Mouse (Mus musculus): ENCODE measurements around the gene Timp2.

Gene Timp2

DNA sequence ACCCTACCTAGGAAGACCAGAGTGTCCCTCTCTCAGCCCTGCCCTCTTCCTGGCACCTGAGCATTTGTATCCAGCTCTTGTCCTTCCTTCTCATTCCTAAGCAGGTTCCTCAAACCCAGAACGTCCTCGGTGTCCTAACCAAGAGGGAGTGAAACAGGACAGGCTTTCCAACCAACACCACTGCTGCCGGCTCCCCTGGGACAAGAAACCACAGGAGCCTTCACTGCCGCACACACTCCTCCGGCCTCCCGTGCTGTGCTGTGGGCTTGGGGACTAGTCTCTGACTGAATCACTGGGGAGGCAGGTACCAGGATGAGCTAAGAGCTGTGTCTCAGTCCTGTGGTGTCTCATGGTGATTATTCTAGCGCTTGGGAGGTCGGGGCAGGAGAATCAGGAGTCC, 14.1 kb upstream of the Timp2 start:
- no peak for DNase-seq (ENCODE audit: low spot score)

DNA sequence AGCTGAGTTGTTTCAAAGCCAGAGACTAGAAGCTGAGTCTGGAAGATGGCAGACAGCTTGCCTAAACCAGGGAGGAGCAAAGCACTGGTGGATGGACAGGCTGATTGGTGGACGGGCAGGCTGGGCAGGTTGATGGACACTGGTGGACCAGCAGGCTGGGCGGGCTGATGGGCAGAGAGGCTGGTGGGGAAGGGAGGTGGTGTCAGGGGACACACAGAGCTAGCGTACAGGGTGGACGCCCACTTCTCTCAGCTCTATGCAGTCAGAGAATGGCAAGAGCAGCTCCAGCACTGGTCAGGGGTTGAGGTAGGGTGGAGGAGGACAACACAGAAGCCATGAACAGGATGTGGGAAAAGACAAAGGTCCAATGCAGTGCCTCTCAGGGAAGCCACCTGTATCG, 13.7 kb upstream of the Timp2 start:
- no peak for DNase-seq (ENCODE audit: low spot score)

DNA sequence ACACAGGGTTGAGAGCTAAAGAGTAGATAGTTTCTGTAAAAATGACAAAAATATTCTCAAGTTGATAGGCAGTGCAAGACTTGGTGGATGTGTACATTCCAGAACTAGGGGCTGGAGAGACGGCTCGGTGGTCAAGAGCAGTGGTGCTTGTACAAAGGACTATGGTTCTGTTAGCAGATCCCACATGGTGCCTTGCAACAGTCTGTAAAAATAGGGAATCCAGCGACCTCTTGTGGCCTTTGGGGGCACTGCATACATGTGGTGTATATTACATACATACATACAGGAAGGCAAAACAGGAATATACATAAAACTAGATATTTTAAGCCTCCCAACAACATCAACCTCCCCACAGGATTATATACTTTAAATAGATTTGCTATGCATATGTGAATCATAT, 12.8 kb upstream of the Timp2 start:
- DNase-seq (ENCODE audit: low spot score): peak; percentile 15

DNA sequence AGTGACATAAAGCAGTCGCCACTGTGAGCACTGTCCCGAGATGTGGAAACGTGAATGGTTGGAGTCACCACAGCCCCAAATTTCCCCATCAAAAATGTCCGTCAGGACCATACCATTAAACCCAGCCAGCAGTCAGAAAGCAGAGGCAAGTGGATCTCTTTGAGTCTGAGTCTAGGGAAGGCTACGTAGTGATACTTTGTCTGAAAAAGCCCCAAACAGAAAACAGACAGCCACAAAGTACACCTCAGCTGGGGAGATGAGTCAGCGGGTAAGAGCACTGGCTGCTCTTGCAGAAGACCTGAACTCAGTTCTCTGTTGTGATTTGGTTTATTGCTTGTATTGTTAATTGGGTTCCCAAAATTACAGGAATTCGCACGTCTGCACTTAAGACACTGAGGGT, 11.0 kb upstream of the Timp2 start:
- no peak for DNase-seq (ENCODE audit: low spot score)

DNA sequence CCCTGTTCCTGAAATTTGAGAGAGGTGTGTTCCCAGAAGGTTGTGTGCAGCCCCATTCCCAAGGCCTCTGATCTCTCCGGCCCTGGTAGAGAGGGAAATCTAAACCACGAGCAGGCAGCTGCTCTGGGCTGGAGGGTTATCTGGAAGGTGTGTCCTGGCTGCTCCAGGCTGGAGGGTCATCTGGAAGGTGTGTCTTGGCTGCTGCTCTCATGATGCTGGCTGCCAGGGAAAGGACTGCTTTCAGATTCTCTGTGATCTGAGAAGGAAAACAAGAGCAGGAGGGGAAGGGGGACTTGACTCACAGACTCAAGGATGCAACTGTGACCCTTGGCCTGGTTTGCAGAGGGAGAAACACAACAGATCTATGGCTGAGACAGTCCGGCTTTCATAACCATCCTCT, 10.6 kb upstream of the Timp2 start:
- DNase-seq (ENCODE audit: low spot score): no peak

DNA sequence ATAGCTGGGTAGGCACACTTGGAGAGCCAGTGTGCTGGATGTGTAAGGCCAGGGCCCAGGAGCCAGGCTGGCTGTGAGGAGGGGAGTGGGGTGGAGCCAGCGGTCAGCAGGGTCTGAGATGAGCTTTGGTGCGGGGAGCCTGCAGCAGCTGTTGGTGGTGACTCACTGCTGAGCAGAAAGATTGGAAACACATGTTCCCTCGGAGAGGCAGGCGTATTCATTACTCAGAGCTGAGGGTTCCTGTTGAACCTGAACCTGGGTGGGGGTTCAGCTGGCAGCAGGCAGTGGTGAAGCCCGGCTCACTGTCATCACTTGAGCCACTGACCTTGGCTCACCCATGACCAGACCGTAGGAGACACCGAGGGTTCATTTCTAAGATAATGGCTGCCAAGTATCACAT, 9.6 kb upstream of the Timp2 start:
- DNase-seq (ENCODE audit: low spot score): no peak

DNA sequence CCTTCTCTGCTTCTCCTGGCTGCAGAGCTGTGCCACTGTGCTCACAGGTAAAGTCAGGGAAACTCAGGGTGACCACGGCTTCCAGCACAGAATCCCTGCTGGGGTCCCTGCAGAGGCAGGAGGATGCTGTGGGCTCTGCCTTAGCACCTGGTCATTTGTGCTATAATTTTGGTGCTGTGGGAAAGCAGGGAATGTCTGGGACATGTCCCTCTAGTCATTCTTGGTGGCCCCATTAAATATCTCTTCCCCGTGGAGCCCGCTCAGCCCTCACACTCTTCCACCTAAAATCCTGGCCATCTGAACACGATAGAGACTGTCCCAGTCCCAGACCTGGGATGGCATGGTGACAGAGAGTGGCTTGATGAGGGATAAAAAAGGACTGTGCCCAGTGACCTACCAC, 8.5 kb upstream of the Timp2 start:
- no peak for DNase-seq (ENCODE audit: low spot score)

DNA sequence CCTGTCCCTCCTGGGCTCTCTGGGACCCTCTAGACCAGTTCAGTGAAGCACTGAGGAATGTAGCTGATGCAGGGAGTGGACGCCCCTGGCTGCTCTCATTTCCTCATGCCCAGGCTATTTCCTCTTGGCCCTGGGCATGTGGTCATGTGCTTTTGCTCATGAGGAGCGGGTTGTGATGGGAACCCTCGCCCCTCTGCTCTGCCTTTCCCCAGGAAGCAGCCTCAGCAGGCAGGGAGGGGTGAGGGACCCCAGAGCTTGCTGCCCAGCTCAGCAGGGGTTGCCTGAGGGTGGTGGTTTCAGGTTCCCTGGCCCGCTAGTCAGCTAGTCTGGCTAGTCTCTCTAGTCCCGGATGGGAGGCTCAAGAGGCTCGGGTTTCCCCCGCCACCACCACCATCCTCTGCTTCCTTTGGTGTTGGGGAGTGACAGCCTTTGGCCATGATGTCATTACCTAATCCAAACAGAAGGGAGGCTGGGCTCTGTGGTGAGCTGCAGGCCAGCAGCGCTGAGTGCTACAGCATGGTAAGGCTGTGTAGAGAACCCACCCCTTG, 7.5 kb upstream of the Timp2 start:
- no peak for DNase-seq (ENCODE audit: low spot score)

DNA sequence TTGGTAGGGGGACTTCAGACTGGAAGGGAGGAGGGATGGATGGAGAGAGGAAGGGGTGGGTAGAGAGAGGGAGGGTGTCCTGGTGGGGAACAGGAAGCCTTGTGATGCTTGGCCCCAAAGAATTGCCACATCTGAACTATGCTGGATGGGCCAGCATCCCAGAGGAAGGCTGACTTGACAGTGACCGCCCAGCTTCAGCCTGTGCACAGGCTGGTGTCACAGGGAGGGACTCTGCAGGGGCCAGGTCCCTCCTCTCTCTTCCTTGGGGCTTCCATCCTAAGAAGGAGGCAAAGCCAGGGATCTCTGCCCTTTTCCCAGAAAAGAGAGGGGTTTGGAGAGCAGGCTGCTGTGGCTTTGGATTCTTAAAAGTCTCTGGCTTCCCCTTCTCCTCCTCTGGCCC, 7.0 kb upstream of the Timp2 start:
- no peak for DNase-seq (ENCODE audit: low spot score)

DNA sequence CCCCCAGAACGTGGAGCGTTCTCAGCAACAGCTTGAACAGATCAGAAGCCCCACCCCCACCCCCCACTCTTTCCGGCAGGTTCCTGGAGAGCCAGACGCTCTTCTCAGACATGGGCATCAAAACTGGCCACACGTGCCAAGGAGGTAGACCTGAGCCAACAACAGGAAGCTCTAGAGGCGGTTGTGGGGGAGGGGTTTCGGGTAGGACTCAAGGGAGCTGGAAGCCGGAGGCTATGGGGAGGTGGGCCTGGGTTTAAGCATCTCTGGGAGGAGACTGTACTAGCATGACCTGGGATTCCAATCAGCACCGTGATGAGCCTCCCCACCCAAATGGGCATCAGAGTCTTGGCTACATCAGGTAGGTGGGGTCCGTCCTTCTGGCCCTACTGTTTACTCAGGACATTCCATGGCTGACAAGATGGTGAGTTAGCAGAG, 5.4 kb upstream of the Timp2 start:
- no peak for DNase-seq (ENCODE audit: low spot score)

DNA sequence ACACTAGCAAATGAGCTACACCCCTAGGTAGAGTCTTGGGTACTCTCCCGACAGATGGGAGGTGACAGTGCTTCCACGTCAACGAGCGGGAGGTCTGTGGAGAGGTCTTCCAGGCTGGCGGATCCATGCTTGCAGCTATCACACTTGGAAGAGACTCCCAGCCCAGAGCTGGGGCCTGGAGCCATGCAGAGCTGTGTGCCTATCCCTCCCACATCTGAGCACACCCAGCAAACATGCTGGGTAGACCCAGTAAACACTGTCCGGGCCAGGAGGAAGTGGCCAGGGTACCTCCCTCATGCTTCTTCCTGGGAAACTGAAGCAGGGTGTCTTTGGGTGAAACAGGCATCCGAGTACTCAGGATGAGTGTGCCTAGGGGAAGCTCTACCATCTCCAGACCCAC, 5.0 kb upstream of the Timp2 start:
- DNase-seq (ENCODE audit: low spot score): no peak

DNA sequence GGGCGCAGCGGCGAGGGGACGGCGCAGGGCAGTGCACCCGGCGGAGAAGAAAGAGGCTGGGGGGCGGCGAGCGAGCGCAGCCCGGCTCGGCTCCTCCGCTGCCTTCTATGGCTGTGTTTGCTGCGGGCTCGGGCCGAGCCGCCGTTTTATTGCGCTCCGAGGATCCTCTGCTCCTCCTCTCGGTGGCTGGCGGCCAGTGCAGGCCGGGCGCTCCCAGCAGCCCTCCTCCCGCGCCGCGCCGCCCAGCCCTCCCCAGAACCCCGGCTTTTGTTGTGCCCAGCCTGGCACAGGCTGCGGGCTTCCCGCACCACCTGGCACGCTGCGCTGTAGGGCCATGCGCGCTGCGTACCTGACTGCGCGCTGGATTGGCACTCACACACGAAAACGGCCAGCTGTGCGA, 335 bp downstream of the Timp2 start:
- peak; percentile 5 for DNase-seq (ENCODE audit: low spot score)

DNA sequence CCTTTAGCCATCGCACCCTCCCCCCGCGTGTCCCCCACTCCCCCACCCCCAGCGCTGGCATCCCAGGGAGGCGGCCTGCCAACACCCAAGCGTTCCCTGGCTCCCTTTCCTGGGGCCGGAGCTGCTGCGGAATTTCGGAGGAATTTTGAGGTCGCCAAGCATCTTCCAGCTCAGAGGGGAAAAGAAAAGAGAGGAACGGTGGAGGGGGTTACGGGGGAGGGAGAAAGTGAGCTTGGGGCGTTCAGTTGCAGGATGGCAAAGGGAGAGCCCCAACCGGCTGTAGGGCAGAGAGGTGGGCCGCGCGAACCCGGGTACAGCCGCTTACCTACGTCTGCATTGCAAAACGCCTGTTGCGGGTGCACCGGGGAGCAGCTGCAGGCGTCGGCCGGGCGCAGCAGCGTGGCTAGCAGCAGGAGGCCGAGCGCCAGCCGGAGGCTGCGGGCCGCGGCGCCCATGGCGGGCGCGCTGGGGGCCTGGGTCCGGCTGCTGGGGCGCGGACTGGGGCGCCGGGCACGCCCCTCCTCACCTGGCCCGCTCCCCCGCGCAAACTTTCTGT, 826 bp downstream of the Timp2 start:
- DNase-seq (ENCODE audit: low spot score): no peak

DNA sequence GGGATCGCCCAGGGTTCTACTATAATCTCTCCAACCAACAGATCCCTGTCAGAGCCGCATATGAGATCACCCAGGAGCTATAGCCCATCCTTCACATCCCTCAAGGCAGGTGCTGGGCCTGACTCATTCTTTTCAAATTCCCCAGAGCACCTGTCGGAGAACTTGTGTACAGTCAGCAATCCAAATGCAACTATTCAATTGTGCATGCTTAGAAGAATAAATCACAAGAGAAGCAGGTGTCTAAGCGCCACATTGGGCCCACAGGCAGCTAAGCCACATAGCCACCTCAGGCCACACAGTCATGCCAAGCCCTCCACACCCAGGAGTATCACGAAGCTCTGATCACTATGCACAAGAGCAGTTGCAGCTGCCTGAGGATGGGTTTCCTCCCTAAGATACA, 6.0 kb downstream of the Timp2 start:
- DNase-seq (ENCODE audit: low spot score): no peak

DNA sequence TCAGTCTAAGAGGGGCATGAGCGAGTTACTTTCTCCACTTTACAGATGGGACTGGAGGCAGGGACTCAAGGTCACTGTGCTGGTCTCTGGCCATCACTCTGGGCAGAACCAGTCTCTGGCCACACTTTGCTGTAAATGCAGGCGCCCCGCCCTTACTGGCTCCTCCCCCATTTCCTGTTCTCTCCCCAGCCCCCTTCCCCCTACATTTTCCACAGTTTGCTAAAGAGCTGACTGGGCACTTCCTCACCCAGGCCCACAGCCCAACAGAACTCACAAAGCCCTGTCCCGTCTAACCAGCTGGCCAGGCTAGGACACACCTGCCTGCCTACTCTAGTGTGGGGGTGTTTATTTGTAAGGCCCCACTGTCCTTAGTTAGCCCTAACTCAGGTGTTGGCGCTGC, 6.7 kb downstream of the Timp2 start:
- DNase-seq (ENCODE audit: low spot score): no peak

DNA sequence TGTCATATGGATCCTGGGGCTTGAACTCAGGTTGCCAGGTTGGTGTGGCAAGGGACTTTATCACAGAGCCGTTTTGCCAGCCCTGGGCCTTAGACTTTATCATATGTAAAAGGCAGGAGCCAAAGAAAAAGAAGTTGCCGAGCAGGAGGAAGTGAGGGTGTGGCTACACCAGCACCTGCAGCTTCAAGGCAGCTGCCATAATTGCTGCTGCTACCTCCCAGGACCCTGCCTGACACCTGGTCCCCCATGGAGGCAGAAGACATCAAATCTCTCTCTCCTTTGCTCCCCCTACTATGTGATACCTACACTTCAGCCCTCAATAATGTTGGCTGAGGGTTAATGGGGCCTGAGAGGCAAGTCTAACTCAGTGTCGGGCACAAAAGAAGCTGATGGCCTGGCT, 7.1 kb downstream of the Timp2 start:
- no peak for DNase-seq (ENCODE audit: low spot score)

DNA sequence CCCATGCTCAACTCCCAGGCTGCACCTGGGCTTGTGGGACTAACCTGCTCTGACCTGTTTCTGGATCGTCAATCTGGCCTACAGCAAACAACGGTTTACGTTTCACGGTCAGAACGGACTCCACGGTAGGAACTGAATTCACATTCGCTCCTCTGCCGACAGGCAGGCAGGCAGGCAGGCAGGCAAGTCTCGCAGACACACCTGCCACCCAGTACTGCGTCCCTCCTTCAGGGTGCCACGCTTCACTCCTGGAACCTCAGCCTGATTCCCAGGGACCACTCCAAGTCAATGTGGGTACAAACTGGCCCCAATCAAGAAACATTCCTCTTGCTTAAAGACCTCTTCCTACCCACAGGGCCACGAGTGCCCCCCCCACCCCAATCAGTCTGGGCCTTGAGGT, 7.6 kb downstream of the Timp2 start:
- no peak for DNase-seq (ENCODE audit: low spot score)

DNA sequence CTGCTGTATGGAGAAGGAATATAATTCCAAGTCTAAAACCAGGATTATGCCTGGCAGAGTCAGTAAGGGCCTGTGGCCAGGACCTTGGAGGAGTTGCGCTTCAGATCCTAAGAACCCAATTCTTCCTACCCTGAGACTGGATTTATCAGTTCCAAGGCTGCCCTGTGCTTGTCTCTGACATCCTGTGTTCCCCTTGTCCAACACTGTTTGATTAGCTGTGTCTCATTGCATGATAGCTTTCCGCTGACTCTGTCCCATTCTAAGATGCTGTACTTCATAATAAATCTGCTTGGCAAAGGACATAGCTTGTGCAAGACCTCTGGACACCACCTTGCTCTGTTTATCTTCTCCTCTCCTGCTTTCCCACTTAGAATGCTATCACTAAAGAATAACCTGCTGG, 8.1 kb downstream of the Timp2 start:
- DNase-seq (ENCODE audit: low spot score): no peak

DNA sequence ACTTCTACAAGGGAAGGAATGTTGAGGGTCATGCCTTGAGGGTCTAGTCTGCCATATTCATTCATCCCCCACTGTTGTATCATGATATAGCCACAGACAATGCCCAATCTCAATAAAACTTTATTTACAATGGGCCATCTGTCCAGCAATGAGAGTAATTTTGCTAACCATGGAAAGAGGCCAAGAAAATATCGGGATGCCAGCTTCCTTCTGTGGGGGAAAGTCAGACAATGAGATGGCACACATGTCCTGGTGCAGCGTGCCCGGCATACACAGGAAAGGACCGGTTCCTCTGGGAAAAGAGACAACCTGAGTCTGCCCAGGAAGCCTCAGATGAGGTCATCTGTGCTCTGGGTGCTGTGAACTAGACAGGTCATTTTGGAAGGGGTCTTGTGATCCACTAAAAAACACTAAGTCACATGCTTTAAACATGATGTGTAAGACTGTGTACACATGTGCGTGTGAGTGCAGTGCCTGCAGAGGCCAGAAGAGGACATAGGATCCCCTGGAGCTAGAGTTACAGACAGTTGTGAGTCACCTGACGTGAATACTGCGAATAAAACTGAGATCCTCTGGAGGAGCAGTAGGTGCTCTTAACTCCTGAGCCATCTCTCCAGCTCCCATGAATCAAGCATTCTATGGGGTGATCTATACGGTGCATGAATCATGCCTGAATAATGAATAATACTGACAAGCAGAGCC, 9.0 kb downstream of the Timp2 start:
- DNase-seq (ENCODE audit: low spot score): no peak

DNA sequence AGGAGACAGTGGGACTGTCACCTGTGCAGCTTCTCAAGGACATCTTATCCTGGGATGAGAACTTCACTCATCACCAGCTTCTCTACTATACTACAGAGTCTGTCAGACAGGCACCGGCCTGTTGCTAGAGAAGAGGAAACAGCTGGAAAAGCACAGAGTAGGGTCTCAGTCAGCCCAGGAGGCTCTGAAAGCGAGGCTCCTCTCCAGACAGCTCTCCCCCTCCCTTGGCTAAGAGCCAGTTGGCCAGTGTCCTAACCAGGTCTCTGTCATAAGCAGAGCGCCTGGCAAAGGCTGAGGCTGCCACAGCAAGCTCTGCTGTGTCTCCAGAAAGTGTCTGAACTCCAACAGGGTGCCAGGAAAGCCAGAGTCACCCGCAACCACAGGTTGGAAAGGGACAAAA, 9.8 kb downstream of the Timp2 start:
- DNase-seq (ENCODE audit: low spot score): no peak

DNA sequence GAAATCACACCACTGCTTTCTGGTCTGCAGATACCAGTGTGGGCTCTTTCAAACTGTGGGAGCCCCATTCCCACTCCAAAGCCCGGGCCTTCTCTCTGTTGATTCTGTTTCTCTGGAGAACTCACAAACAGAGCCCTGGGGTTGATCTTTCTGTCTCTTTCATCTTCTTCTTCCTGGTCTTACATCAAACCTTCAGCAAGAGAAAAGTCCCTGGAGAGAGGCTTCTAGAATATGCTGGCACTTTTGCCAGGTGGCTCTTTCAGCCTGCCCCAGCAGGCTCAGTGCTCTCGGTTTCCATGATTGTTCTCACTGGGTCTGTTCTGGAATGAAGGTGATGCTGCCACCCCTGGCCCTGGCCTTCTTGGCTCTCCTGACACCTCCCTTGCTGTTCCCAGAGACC, 11.9 kb downstream of the Timp2 start:
- no peak for DNase-seq (ENCODE audit: low spot score)

DNA sequence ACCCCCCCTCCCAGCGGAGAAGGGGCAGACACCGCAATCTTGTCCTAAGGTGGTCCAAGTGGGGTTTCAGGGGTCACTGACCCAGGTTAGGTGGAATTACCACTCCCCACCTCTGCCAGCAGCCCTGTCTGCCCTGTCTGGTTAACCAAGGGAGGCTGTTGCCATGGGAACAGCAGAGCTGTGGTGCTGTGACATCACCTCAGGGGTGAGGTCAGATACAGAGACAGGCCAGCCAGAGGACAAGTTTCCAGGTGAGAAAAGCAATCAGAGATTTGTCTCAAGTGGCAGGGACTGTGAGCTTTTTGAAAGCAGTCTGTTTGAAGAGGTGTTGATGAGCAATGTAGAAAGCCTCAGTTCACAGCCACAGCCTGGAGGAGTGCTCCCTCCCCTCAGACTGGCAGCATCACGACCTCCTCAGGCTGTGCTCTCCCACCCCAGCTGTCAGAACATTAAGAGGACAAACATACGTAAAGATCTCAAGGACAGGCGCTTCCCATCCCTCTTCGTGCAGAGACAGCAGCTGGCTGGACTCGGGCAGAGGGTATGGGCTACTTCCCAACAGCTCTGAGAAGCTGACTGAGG, 13.0 kb downstream of the Timp2 start, which contains the start of gene Cep295nl:
Gene Cep295nl (minus strand): TSS at position 101 of the 582 bp plus-strand sequence.
- DNase-seq (ENCODE audit: low spot score): no peak

DNA sequence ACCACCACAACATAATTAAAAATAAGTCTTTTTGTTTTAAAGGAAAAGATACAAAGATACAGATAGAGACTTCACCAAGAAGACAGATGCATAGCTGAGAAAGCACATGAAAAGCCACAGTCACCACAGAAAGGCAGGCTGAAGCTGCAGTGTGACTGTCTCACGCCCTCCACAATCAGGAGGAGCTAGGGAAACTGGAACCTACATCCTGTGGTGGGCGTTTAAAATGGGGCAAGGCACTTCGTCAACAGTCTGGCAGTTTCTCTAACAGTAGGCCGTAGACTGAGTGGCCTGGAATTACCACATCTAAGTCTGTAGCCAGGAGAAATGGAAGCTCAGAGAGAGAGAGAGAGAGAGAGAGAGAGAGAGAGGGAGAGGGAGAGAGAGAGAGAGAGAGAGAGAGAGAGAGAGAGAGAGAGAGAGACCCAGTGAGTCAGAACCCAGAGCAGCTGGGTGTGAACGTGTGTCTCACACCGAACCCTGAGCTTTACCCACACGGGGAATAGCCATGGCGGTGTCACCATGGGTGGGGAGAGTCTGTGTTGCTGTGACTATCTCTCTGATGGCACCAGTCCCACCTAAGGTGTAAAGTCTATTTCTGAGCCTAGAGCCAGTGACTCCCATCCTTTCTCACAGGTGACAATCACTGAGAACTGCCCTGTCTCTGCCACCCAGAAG, 17.9 kb downstream of the Timp2 start:
- no peak for DNase-seq (ENCODE audit: low spot score)
